Mouse (Mus musculus) lung, postnatal 0 days (tissue): ENCODE measurements around the gene Ccdc81.

Experiments used
- CTCF ChIP-seq: IDR thresholded peaks from 2 replicates; pipeline ENCODE4 v1.5.1; 2016; ENCODE audit warnings: antibody characterized with exemption, mild to moderate bottlenecking
- EP300 ChIP-seq: IDR thresholded peaks from 2 replicates; pipeline ENCODE4 v1.6.1; 2016; ENCODE audit warnings: antibody characterized with exemption, mild to moderate bottlenecking, control low read depth

DNA sequence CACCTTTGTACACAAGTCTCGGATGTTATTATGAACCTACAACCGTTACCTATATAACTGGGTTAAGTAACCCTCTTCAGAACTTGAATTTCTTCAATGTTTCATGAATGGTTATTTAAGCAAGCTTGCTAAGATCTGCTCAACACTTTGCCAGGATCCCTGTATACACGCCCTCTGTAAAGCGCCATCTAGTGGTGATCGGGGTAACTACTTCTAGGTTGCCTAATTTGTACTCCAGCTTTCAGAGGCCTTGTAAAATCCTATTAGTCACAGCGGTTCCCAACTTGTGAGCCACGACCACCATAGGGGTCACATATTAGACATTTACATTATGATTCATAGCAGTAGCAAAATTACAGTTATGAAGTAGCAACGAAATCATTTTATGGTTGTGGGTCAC is 4.5 kb upstream of the Ccdc81 start:
- TF ChIP-seq CTCF (peak; percentile 94), EP300 (no peak)
